Mouse (Mus musculus): ENCODE data around the gene Zfp628.
"Not testable (repeated sequence)": the region's sequence is repeated elsewhere in the genome, so short reads cannot be mapped to it uniquely, and the experiment has no call there.

The Zfp628 gene

GRCm38 (mm10) chr7:4915007-4915665 is at the start of gene Zfp628:
Zfp628 (plus strand) TSS chr7:4915217.
- CTCF ChIA-PET = interaction anchor here (0.7 kb wide), 2 partner anchors 159 to 761 kb away, joined by 3 to 7 read pairs; no protein-coding TSS in a partner anchor

- CTCF ChIA-PET = no interaction called here
Observed at GRCm38 (mm10) chr7:4865579-4866493, 49.2 kb upstream of the Zfp628 start.

- CTCF ChIA-PET = no interaction called here
Observed at GRCm38 (mm10) chr7:4866631-4867180, 48.3 kb upstream of the Zfp628 start.

- CTCF ChIA-PET = no interaction called here
Observed at GRCm38 (mm10) chr7:4870133-4870532, 44.9 kb upstream of the Zfp628 start, which contains the start of gene Isoc2b. Isoc2b (minus strand) TSS chr7:4870258.

GRCm38 (mm10) chr7:4876753-4877221 is 38.2 kb upstream of the Zfp628 start, which contains the start of gene Isoc2a:
Isoc2a (plus strand) TSS chr7:4877153.
- CTCF ChIA-PET = no interaction called here

- CTCF ChIA-PET = interaction anchor here (0.6 kb wide), 1 partner anchor 34 kb away, joined by 3 read pairs; no protein-coding TSS in a partner anchor
Observed at GRCm38 (mm10) chr7:4877226-4877625, 37.8 kb upstream of the Zfp628 start.

GRCm38 (mm10) chr7:4878186-4878585 is 36.8 kb upstream of the Zfp628 start:
- CTCF ChIA-PET = no interaction called here

GRCm38 (mm10) chr7:4879036-4879435 is 36.0 kb upstream of the Zfp628 start:
- CTCF ChIA-PET = not testable (repeated sequence)

- CTCF ChIA-PET = no interaction called here
Observed at GRCm38 (mm10) chr7:4886680-4887079, 28.3 kb upstream of the Zfp628 start.

GRCm38 (mm10) chr7:4895186-4895585 is 19.8 kb upstream of the Zfp628 start:
- CTCF ChIA-PET = no interaction called here

- CTCF ChIA-PET = no interaction called here
Observed at GRCm38 (mm10) chr7:4898851-4899648, 16.0 kb upstream of the Zfp628 start.

GRCm38 (mm10) chr7:4899649-4900522 is 15.1 kb upstream of the Zfp628 start:
- CTCF ChIA-PET = interaction anchor here (0.5 to 0.7 kb wide), 2 partner anchors 20 to 40 kb away, joined by 3 to 9 read pairs; no protein-coding TSS in a partner anchor

GRCm38 (mm10) chr7:4900523-4900851 is 14.5 kb upstream of the Zfp628 start:
- CTCF ChIA-PET = interaction anchor here (0.5 to 0.7 kb wide), 2 partner anchors 21 to 39 kb away, joined by 3 to 9 read pairs; no protein-coding TSS in a partner anchor

GRCm38 (mm10) chr7:4901171-4901570 is 13.8 kb upstream of the Zfp628 start:
- CTCF ChIA-PET = no interaction called here

GRCm38 (mm10) chr7:4902404-4902803 is 12.6 kb upstream of the Zfp628 start:
- CTCF ChIA-PET = no interaction called here

GRCm38 (mm10) chr7:4906466-4906950 is 8.5 kb upstream of the Zfp628 start, which contains the start of gene Gm36210:
Gm36210 (minus strand) TSS chr7:4906516.
- CTCF ChIA-PET = no interaction called here

- CTCF ChIA-PET = interaction anchor here (0.8 to 0.9 kb wide), 2 partner anchors 11 to 34 kb away, joined by 3 read pairs; no protein-coding TSS in a partner anchor
Observed at GRCm38 (mm10) chr7:4911561-4911960, 3.5 kb upstream of the Zfp628 start.

- CTCF ChIA-PET = no interaction called here
Observed at GRCm38 (mm10) chr7:4912248-4912647, 2.8 kb upstream of the Zfp628 start.

- CTCF ChIA-PET = no interaction called here
Observed at GRCm38 (mm10) chr7:4915669-4916416, 826 bp downstream of the Zfp628 start.

Measured in spleen, embryonic (tissue).